ENCODE assay signal across 8 mouse cellular contexts in the genomic region with DNA sequence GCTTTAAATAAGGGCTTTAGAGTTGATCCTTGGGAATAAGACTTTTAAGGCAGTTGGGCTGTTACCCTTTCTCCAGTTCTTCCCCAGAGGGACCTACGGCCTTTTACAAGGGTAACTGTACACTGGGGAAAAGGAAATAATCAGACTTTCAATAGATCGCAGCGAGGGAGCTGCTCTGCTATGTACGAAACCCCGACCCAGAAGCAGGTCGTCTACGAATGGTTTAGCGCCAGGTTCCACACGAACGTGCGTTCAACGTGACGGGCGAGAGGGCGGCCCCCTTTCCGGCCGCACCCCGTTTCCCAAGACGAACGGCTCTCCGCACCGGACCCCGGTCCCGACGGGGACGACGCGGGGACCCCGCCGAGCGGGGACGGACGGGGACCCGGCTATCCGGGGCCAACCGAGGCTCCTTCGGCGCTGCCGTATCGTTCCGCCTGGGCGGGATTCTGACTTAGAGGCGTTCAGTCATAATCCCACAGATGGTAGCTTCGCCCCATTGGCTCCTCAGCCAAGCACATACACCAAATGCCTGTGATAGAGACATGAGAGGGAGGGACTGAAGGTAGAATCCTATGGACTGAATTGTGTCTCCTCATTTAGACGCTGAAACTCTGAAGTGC. TPM values are rescaled to one million over a fixed set of nuclear protein-coding genes. Genes with fewer than 3 reads are reported as not detected.
DNase-seq lines count a peak whose midpoint lies in the region; ATAC-seq and TF ChIP-seq lines count a peak whose summit lies in the region.
"Not testable (repeated sequence)": the region's sequence is repeated elsewhere in the genome, so short reads cannot be mapped to it uniquely, and the experiment has no call there.

No protein-coding gene starts in this region.

- not testable (repeated sequence) for H3K9me3 ChIP-seq in embryonic facial prominence, embryonic 11.5 days (replicated peaks; ENCODE audit: control insufficient read depth, low read length); hindbrain, postnatal 0 days (ENCODE audit: low read length); liver, postnatal 0 days (ENCODE audit: low read length); neural tube, embryonic 11.5 days (ENCODE audit: control insufficient read depth, low read length); stomach, postnatal 0 days (ENCODE audit: control insufficient read depth, low read length)

- not testable (repeated sequence) for TF ChIP-seq CTCF in hindbrain, postnatal 0 days (IDR thresholded peaks at IDR 0.05; ENCODE audit: low read depth); liver, postnatal 0 days (IDR thresholded peaks at IDR 0.05; ENCODE audit: low read depth); stomach, postnatal 0 days (IDR thresholded peaks at IDR 0.05; ENCODE audit: low read depth)

- H3K36me3 ChIP-seq in embryonic facial prominence, embryonic 11.5 days (replicated peaks; ENCODE audit: control insufficient read depth, insufficient read depth, low read depth, low read length); hindbrain, postnatal 0 days (ENCODE audit: insufficient read depth, low read length); liver, postnatal 0 days (replicated peaks; ENCODE audit: insufficient read depth, low read length); neural tube, embryonic 11.5 days (ENCODE audit: control insufficient read depth, insufficient read depth, low read length); stomach, postnatal 0 days (ENCODE audit: control insufficient read depth, insufficient read depth, low read length): not testable (repeated sequence)

- not testable (repeated sequence) for H3K9ac ChIP-seq in embryonic facial prominence, embryonic 11.5 days (replicated peaks; ENCODE audit: low read length); hindbrain, postnatal 0 days (replicated peaks; ENCODE audit: low read length); liver, postnatal 0 days (replicated peaks); neural tube, embryonic 11.5 days (ENCODE audit: low read length); stomach, postnatal 0 days (ENCODE audit: low read length)

- WGBS in embryonic facial prominence, embryonic 11.5 days: 18% methylated on average over 32 of the region's 45 CpGs
- 27% methylated on average over 37 of the region's 45 CpGs for WGBS in hindbrain, postnatal 0 days
- 59% methylated on average over 30 of the region's 45 CpGs for WGBS in liver, postnatal 0 days (ENCODE audit: insufficient replicate concordance)
- 21% methylated on average over 22 of the region's 45 CpGs for WGBS in neural tube, embryonic 11.5 days
- 38% methylated on average over 34 of the region's 45 CpGs for WGBS in stomach, postnatal 0 days

- H3K4me1 ChIP-seq in embryonic facial prominence, embryonic 11.5 days (ENCODE audit: control insufficient read depth, insufficient read depth, low read length); hindbrain, postnatal 0 days (ENCODE audit: insufficient read depth, low read length); liver, postnatal 0 days (ENCODE audit: insufficient read depth); neural tube, embryonic 11.5 days (ENCODE audit: control insufficient read depth, insufficient read depth, low read length); stomach, postnatal 0 days (replicated peaks; ENCODE audit: control insufficient read depth, insufficient read depth): not testable (repeated sequence)

- H3K27ac ChIP-seq in embryonic facial prominence, embryonic 11.5 days (replicated peaks; ENCODE audit: low read depth, low read length); hindbrain, postnatal 0 days; liver, postnatal 0 days (ENCODE audit: low read depth); neural tube, embryonic 11.5 days (ENCODE audit: low read depth, low read length); stomach, postnatal 0 days (replicated peaks): not testable (repeated sequence)

- TF ChIP-seq EP300 in liver, postnatal 0 days (IDR thresholded peaks at IDR 0.05; ENCODE audit: low read depth); stomach, postnatal 0 days (optimal IDR thresholded peaks at IDR 0.05): not testable (repeated sequence)

- ATAC-seq in embryonic facial prominence, embryonic 11.5 days (replicated peaks; ENCODE audit: insufficient number of reproducible peaks, low FRiP score, low TSS enrichment, low read depth): peak; percentile 100
- peak; percentile 100 for ATAC-seq in hindbrain, postnatal 0 days
- peak; percentile 100 for ATAC-seq in liver, postnatal 0 days
- ATAC-seq in neural tube, embryonic 11.5 days (ENCODE audit: insufficient read depth, low FRiP score, low TSS enrichment): peak; percentile 100
- peak; percentile 100 for ATAC-seq in stomach, postnatal 0 days (ENCODE audit: low FRiP score, low TSS enrichment)

- not testable (repeated sequence) for H3K27me3 ChIP-seq in embryonic facial prominence, embryonic 11.5 days (ENCODE audit: control insufficient read depth, insufficient read depth, low read length); hindbrain, postnatal 0 days (ENCODE audit: insufficient read depth, low read length); liver, postnatal 0 days (ENCODE audit: insufficient read depth, low read length); neural tube, embryonic 11.5 days (ENCODE audit: control insufficient read depth, insufficient read depth, low read length); stomach, postnatal 0 days (ENCODE audit: control insufficient read depth, insufficient read depth, low read length)

- H3K4me3 ChIP-seq in embryonic facial prominence, embryonic 11.5 days (ENCODE audit: low read depth, low read length); liver, postnatal 0 days (ENCODE audit: low read depth, low read length); neural tube, embryonic 11.5 days (ENCODE audit: low read depth, low read length); stomach, postnatal 0 days (ENCODE audit: low read depth, low read length): not testable (repeated sequence)
- peak overlapping the region; percentile 19 for H3K4me3 ChIP-seq in hindbrain, postnatal 0 days (ENCODE audit: low read length)

- peak; percentile 85 to 99 for DNase-seq in adrenal gland, adult (ENCODE audit: inconsistent age in 2 of 2, low spot score in 1 of 2)
- DNase-seq in embryonic facial prominence, embryonic 11.5 days (ENCODE audit: low spot score); hindbrain, postnatal 0 days (ENCODE audit: low spot score); liver, postnatal 0 days; neural tube, embryonic 11.5 days (ENCODE audit: low spot score); stomach, postnatal 0 days (ENCODE audit: low spot score): not testable (repeated sequence)
- DNase-seq in heart, adult 11 months: peak; percentile 98
- DNase-seq in layer of hippocampus, postnatal 10 days (ENCODE audit: low spot score in 2 of 2): peak; percentile 82 to 84

- peak overlapping the region; percentile 7; the same call in 1 of the 2 replicates for H3K4me2 ChIP-seq in embryonic facial prominence, embryonic 11.5 days (ENCODE audit: low read depth, low read length)
- H3K4me2 ChIP-seq in hindbrain, postnatal 0 days (ENCODE audit: low read depth, low read length): peak overlapping the region; percentile 38
- H3K4me2 ChIP-seq in liver, postnatal 0 days (ENCODE audit: low read depth, low read length); neural tube, embryonic 11.5 days (ENCODE audit: low read depth); stomach, postnatal 0 days (replicated peaks; ENCODE audit: low read depth): not testable (repeated sequence)

RNA-seq across cellular contexts. Expression of gene Tspan3, which starts 58.3 kb away (rescaled TPM):
- 449 and 499 TPM in 2 replicates for polyA plus RNA-seq in embryonic facial prominence, embryonic 11.5 days (2014; fragmentation: Nextera tagmentation; extraction: Ambion mirVana)
- 524 and 552 TPM in 2 replicates for total RNA-seq in hindbrain, postnatal 0 days (2014; rRNA removed)
- 725 and 737 TPM in 2 replicates for polyA plus RNA-seq in hindbrain, postnatal 0 days (2015; fragmentation: Nextera tagmentation; extraction: Ambion mirVana)
- total RNA-seq in layer of hippocampus, postnatal 10 days (2021): 100 to 1,000 TPM; 334 to 354 TPM
- 23.1 and 23.4 TPM in 2 replicates for polyA plus RNA-seq in liver, postnatal 0 days (2015; fragmentation: Nextera tagmentation; extraction: Ambion mirVana)
- polyA plus RNA-seq in neural tube, embryonic 11.5 days (2014; fragmentation: Nextera tagmentation; extraction: Ambion mirVana): 571 and 584 TPM in 2 replicates
- 318 and 328 TPM in 2 replicates for polyA plus RNA-seq in stomach, postnatal 0 days (2015; fragmentation: Nextera tagmentation; extraction: Ambion mirVana)

Comparison
In these comparisons a context has a peak if more than half of its experiments do, and no peak if none do; other contexts are left out.
1. RNA of gene Tspan3, which starts 58.3 kb away (polyA plus RNA-seq): 725 to 737 TPM in hindbrain, postnatal 0 days, 571 to 584 TPM in neural tube, embryonic 11.5 days, 449 to 499 TPM in embryonic facial prominence, embryonic 11.5 days and 318 to 328 TPM in stomach, postnatal 0 days; 23.1 to 23.4 TPM in liver, postnatal 0 days; every median in the first group is over 10 times any median in the second.
2. Peak in every context shown above with its lines, with median percentiles within 50 percentile points of each other: ATAC-seq.